Mouse (Mus musculus) megakaryocyte, embryonic 14.5 days (primary cell): ENCODE data around the gene Mier3.

Experiments used
- FLI1 ChIP-seq: IDR thresholded peaks from 2 replicates; pipeline ENCODE4 v1.6.1; 2012; ENCODE audit warnings: low read length, inconsistent platforms, mixed read lengths
- GATA1 ChIP-seq: IDR thresholded peaks from 3 replicates; pipeline ENCODE4 v1.6.1; 2012; ENCODE audit warnings: mixed read lengths, low read length, inconsistent platforms, borderline replicate concordance

DNA sequence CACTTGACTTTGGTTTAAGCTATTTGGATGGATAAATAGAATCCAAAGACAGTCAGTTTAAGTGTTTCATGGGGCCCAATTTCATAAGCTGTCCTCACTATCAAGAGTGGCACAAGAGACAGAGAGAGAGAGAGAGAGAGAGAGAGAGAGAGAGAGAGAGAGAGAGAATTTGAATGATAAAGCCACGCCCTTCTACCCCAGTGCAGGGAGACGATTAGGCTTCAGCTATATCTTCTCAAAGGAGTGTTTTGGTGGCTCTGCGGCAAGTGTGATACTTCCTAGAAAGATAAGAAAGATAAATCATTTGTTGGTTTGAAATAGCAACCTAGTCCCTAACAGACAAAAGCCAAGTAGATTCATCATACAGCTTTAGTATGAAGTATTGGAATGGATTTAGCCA, 24.0 kb upstream of the Mier3 start:
- TF ChIP-seq GATA1 (no peak), FLI1 (no peak)
